Mouse (Mus musculus) lung, postnatal 25 days (tissue): Measurements from ENCODE around the gene Kat14.
A peak's percentile ranks its signal among the peaks of the same experiment; 100 is the strongest.
"Not testable (repeated sequence)": the region's sequence is repeated elsewhere in the genome, so short reads cannot be mapped to it uniquely, and the experiment has no call there.

Experiments used
- DNase-seq: peaks from one replicate; pipeline ENCODE4 v3.0.0; 2022; ENCODE audit warnings: low spot score

The Kat14 gene

DNA sequence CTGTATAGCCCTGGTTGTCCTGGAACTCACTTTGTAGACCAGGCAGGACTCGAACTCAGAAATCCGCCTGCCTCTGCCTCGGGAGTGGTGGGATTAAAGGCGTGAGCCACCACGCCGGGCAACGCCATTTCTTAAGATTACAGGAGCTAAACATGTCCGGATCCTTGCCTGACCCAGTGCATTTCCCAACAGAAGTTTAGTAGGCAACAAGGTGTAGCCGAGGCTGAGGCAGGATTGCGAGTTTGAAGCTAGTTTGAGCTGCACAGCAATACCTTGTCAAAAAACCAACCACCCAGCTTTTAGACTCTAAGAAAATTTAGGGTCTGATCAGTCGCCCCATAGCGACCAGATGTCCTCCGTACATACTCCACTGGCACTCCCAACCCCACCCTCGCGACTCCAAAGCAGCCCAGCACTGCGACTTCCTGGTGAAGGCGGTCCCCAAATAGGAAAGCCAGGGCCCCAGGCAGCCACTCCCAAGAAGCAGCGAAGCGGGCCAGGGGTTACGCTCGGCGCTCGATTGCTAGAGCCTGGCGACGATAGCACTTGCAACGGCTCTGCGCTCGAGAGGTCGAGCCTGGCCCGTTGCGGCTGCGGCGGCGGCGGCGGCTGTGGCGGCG lies at the start of gene Kat14, which contains the start of gene Pet117:
Kat14 (plus strand) TSS at position 584 of the 620 bp plus-strand sequence.
Pet117 (plus strand) TSS at position 597 of the 620 bp plus-strand sequence.
- peak; percentile 96 for DNase-seq

DNA sequence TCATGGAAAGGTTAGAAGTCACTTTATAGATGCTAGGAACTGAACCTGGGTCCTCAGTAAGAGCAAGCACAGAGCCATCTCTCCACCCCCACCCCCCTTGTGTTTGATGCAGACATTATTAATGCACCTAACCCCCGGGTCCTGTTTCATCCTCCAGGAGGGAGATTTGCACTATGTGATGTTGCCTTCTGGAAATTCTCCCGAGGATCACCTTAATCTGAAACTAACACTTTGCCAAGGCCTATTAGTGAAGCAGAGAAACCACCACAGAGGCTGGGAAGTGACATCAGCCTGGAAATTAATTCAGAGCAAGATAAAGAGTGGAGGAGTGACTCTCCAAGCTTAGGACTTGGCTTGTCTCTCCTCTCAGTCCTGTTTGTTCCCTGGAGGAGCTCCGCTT lies 44.6 kb upstream of the Kat14 start:
- no peak for DNase-seq

- DNase-seq: no peak
These were observed 39.3 kb upstream of the Kat14 start for GRCm38 (mm10) chr2:144329451-144329850.

GRCm38 (mm10) chr2:144329937-144330336 lies 38.8 kb upstream of the Kat14 start:
- no peak for DNase-seq

DNA sequence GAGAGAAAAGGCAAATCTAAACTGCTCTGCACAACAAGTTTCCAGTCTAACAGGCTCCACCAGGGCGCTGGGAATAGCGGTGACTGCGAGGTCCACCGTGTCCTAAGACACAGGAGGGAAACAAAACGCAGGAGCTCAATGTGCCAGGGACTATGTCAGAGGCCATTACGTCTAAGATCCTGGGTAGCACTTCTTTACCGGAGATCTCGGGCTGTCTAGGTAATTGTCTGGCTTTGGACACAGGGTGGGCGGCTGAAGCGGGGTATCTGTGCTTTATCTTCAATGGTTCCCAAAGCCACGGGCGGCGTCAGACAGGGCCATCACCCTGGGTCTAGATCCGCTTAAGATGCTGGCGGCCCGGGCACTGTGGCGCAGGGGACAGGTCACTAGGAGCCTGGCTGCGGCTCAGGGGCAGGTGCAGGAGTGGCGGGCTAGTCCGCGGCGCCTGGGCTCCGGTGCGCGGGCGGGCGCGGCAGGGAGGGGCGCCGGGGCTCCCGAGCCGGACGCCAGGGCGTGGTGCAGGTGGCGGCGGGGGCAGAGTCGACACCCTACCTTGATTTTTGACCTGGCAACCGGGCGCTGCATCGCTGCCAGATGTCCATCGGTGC lies 38.3 kb upstream of the Kat14 start:
- DNase-seq: peak; percentile 8

DNA sequence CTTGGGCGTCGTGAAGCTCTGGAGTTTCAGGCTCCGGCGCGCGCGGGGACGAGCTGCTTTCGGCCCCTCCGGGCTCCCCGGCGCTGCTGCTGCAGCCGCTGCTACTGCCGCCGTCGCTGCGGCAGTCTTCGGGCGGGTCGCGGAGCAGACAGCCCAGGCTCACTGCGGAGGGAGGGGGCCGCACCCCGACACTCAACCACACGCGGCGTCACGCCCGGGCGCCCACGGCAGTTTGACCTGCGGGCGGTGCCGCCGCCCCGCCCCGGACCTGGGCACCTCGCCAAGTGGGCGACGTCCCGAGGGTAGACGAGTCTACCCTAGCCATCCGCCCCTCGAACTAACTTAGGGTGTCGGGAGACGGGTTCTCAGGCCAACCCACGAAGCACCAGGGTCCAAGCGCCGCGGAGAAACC lies 37.8 kb upstream of the Kat14 start:
- peak; percentile 6 for DNase-seq

DNA sequence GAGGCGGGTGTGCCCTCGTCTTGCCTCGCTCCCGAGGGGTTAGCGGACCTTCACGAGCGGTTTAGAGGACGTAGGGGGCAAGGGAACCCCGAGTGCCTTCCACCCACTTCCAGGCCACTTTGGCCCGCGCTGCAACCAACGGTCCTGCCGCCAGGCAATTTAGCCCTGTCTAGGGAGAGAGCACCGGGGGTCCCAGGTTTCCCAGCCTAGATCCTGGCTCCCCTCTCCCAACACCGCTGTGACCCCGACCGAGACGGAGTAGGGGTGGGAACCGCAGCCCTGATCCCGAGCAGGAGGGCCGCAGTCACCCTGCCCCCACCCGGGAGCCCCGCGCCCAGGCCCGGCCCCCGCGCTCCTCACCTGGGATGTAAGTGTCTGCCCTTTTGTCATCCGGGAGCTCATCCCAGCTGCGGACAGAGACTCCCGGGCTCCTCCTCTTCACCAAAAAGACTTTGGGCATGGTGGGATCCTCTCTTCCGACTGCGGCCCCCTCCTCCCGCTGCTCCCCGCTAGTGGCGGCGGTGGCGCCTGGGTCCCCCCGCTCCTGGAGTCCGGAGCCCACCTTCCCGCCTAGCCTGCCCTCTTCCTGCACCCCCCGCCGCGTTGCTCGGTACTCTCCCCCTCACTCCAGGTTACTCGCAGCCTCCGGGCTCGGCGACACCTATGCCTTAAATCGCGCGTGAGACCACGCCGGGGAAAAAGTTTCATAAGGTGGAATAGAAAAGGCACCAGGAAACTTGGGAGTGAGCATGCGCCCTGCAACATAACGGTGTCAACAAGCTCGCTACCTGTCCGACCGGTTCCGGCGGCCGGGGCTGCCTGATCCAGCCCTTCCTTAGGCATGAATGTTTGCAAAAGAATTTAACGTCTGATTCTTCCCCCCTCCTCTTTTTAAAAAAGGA lies 37.1 kb upstream of the Kat14 start, which contains the start of gene Ovol2:
Ovol2 (minus strand) TSS at position 746 of the 902 bp plus-strand sequence.
- DNase-seq: peak; percentile 78

GRCm38 (mm10) chr2:144332486-144332885 lies 36.3 kb upstream of the Kat14 start:
- no peak for DNase-seq

DNA sequence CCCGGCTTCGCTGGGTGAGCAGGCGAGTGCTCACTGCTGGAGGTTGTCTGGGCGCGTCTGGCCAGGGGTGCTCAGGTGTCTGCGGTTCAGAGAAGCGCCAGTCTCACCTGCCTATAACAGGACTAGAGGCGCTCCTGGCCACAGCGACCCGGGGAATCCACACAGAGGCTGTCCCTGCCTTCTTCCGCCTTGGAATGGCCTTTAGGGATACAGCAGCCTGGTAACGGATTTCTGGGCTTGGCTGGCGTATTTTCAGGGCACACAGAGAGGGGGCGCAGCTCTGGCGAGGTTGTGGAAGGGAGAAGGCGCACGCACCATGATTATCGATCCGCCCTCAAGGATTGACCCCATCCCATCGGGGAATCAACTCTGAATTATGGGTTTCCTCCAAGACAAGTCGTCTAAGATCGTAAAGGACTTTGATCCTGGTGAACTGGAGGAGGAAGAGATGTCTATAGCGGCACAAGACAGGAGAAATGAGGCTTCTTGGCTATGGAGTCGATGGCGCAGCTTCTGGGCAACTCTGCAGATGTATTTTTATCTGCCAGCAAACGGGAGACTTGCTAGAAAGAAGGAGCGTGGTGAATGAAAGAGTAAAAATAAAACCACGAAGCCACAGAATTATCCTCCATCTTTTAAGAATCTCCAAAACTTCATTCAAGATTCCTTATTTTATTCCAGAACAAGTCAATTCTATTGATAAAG lies 35.5 kb upstream of the Kat14 start:
- no peak for DNase-seq

GRCm38 (mm10) chr2:144337230-144337629 lies 31.6 kb upstream of the Kat14 start:
- DNase-seq: no peak

- no peak for DNase-seq
These were observed 31.1 kb upstream of the Kat14 start for GRCm38 (mm10) chr2:144337701-144338100.

- not testable (repeated sequence) for DNase-seq
These were observed 30.6 kb upstream of the Kat14 start for GRCm38 (mm10) chr2:144338149-144338548.

DNA sequence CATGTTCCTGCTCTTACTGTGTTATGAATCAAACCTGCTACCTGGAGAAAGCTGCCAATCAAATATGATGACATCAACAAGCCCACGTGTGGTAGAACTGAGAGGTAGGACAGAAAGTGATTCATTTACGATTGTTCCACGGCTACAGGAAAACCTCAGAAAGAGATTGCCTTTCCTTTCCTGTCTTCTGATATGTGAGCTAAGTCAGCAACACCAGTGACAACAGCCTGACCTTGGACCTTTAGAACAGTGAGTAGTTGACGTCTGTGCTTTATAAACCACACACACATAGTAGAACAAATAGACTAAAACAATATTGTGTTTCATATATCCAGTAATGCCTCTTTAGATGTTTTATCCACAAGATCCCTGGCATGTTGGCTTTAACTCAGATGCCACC lies 25.6 kb upstream of the Kat14 start:
- DNase-seq: no peak

DNA sequence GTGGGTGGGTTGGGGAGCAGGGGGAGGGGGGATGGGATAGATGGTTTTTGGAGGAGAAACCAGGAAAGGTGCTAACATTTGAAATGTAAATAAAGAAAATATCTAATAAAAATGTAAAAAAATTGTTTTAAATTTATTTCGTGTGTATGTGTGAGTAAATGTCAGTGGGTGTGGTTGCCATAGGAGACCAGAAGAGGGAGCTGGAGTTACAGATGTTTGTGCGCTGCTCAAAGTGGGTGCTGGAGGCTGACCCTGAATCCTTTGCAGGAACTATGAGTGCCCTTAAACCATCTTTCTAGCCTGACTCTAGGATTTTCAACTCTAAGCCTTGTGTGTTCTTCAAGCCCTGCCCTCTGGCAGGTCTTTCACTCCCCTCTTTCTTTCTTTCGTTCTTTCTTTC lies 20.3 kb upstream of the Kat14 start:
- no peak for DNase-seq

GRCm38 (mm10) chr2:144352843-144353242 lies 15.9 kb upstream of the Kat14 start:
- DNase-seq: no peak

GRCm38 (mm10) chr2:144369020-144369421 lies 238 bp downstream of the Kat14 start:
- DNase-seq: no peak

DNA sequence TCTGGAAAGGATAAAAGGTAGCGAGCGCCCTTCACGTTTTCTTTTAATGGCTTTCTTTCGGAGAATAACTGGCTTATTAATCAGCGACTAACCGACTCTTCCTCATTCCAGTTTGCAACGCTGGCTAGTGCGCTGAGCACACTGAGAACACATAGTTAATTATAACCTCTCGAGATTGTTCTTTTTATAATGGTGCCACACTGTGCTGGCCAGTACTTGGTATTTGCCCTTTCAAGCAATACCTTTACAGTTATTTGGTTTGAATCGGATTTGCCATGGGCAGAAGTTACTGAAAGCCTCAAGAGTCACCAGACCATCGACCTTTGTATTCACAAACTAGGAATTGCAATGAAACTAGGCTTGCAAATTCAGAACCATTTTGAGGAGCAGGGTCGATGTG lies 728 bp downstream of the Kat14 start:
- DNase-seq: no peak

- DNase-seq: no peak
These were observed 2.8 kb downstream of the Kat14 start for GRCm38 (mm10) chr2:144371566-144371965.

GRCm38 (mm10) chr2:144373063-144373462 lies 4.3 kb downstream of the Kat14 start:
- no peak for DNase-seq

GRCm38 (mm10) chr2:144375063-144375703 lies 6.4 kb downstream of the Kat14 start:
- no peak for DNase-seq

- DNase-seq: no peak
These were observed 12.5 kb downstream of the Kat14 start for GRCm38 (mm10) chr2:144381293-144381692.

DNA sequence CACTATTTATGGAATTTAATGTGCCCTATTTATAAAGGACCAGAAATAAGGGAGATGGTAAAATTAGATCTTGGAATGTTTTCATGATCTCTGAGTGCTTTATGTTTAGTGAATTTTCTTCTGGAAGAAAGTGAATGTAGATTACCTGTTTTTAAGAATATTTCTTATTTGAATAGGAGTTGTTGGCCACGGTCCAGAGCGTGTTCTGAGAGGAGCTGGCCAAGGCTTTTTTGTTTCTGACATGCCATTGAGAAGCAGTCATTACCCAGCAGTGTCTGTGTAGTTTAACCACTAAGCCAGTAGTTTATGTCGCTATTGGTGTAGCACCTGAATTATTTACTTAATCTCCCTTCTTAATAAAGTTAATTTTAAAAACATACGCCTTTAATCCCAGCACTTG lies 13.0 kb downstream of the Kat14 start:
- DNase-seq: no peak
